Mouse (Mus musculus) heart, adult 10 weeks (tissue): ENCODE measurements around the gene Havcr1. TPM values are rescaled to one million over a fixed set of nuclear protein-coding genes. Genes with fewer than 3 reads are reported as not detected.

Experiments used
- polyA plus RNA-seq: library from polyadenylated mRNA; stranded (reverse); fragments of 350-450 nt; fragmentation: Illumina TruSeq; extraction: RNeasy Lipid Tissue Mini Kit (QIAGEN cat#74804); gene quantifications from one replicate; pipeline ENCODE4 v1.2.3, GENCODE M21; 2014; ENCODE audit warnings: low read depth, low replicate concordance

Havcr1 gene
- polyA plus RNA-seq = not detected

DNA sequence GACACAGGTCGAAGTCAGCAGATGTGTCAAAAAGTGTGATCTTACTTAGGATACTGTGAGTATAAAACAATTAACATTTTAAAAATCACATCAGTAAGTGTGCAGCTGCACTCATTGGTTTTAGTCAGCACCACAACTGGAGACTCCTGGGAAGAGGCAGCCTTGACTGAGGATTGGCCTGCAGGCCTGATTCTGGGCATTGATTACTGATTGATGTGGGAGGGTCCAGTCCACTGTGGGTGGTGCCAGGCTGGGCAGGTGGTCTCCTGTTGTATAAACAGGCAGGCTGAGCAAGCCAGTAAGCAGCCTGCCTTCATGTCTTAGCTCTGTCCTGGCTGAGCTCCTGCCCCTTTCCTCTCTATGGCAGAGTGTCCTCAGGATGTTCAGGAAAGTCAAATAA lies at the start of gene Havcr1:
Gene Havcr1 (plus strand): TSS at position 5 of the 400 bp plus-strand sequence.

DNA sequence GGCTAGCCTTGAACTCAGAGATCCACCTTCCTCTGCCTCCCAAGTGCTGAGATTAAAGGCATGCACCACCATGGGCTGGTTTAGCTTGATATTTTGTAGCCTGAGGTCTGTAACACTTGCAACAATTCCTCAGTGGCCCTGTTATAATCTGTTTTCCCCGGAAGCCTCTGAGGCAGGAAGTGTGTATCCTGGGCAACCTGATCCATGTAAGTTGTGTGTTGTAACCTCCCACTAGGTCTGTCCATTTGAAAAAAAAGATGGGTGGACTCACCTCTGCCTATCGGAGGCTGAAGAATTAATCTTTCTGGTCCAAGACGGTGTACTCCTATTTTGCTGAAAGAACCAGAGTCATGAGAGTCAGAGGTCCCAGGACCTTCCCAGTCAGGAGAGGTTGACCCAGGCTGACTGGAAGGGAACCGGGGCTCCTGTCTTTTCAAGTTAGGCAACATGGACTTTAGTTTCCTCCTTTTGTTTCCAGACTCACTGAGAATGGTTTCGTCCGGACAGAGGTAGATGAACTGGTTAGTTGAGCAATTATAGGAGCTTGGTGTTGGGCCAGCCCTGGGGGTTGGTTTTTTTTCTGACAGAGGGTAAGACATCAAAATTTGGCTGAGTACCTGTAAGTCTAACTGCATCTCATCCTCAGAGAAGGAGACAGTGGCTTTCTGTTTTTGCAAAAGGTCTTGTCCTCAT lies 28.1 kb upstream of the Havcr1 start, which contains the start of gene Timd2:
Gene Timd2 (minus strand): TSS at position 398 of the 693 bp plus-strand sequence.

DNA sequence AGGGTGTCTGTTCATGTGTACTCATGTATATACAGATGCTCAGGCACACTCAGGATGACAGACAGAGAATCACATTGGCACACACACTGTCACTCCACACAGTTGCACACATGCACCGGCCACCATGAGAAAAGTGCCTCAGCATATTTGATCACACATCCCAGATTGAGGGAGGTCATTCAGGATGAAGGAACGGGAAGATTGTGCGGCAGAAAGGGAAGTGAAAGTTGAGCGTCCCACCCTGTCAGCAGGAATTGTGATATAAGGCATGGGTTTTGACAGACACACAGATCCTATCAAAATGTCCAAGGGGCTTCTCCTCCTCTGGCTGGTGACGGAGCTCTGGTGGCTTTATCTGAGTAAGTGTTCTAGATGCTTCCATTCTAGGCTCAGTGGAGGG lies 75.6 kb downstream of the Havcr1 start, which contains the start of gene Timd4:
Gene Timd4 (plus strand): TSS at position 290 of the 400 bp plus-strand sequence.

Other genes starting within 250 kb of the Havcr1 start
- not detected for gene Gm12169, start 210.9 kb upstream of the Havcr1 start, polyA plus RNA-seq
- not detected for gene BC053393, start 163.5 kb upstream of the Havcr1 start, polyA plus RNA-seq
- gene Dppa1, start 105.8 kb upstream of the Havcr1 start, polyA plus RNA-seq = not detected
- not detected for gene Timd2, start 28.0 kb upstream of the Havcr1 start, polyA plus RNA-seq
- gene Timd4, start 75.7 kb downstream of the Havcr1 start, polyA plus RNA-seq = 2.8 TPM